In the genomic region with DNA sequence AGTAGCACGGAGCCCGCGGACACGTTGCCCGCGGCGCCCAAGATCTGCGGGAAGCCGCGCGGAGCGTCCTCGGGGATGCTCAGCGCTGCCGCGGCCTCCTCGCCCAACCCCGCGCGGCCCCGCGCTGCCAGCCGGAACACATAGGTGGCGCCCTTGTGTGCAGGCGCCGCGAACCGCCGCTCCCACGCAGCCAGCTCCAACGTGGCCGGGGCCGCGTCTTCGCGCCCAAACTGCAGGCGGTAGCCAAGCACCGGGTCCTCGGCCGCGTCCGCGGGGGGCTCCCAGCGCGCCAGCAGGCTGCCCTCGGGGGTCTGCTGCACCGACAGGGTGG, we compare ENCODE assay signal across 9 mouse cellular contexts. TPM values are rescaled to one million over a fixed set of nuclear protein-coding genes. Genes with fewer than 3 reads are reported as not detected.
DNase-seq lines count a peak whose midpoint lies in the region; ATAC-seq and TF ChIP-seq lines count a peak whose summit lies in the region.
"Had no signal": no experiment of that assay in that cellular context is flagged by ENCODE, and none has a peak within 500 bp of the region (broad histone marks: within the 10 kb centered on the region; RNA-seq: fewer than 3 reads in every experiment).

No protein-coding gene starts in this region.

- H3K27me3 ChIP-seq in heart, adult 2 months (ENCODE audit: control insufficient read depth, insufficient read depth, low read length) = no peaks in the 10 kb centered on the region
- no peaks in the 10 kb centered on the region for H3K27me3 ChIP-seq in limb, embryonic 14.5 days (ENCODE audit: control insufficient read depth, insufficient read depth, low read length)
- H3K27me3 ChIP-seq in midbrain, embryonic 15.5 days (replicated peaks) = no peaks in the 10 kb centered on the region

- no peak for TF ChIP-seq EP300 in heart, adult 2 months (IDR thresholded peaks at IDR 0.05; ENCODE audit: insufficient read depth, low read depth, low read length)

- no peak overlapping the region for H3K27ac ChIP-seq in heart, adult 2 months
- peak overlapping the region; percentile 52 for H3K27ac ChIP-seq in limb, embryonic 14.5 days (replicated peaks; ENCODE audit: low read depth, low read length)
- H3K27ac ChIP-seq in midbrain, embryonic 15.5 days = peak overlapping the region; percentile 61; the same call in 1 of the 2 replicates
- H3K27ac ChIP-seq: macrophage had no signal

- intact Hi-C loops in heart, adult 2 months (cut with DNase I) = no loop called here

- peak overlapping the region; percentile 74 for H3K4me2 ChIP-seq in limb, embryonic 14.5 days (replicated peaks; ENCODE audit: low read depth, low read length, severe bottlenecking)
- peak overlapping the region; percentile 48 for H3K4me2 ChIP-seq in midbrain, embryonic 15.5 days

- peak overlapping the region; percentile 49 for H3K4me3 ChIP-seq in heart, adult 2 months
- peak overlapping the region; percentile 52 for H3K4me3 ChIP-seq in limb, embryonic 14.5 days (replicated peaks; ENCODE audit: low read length)
- H3K4me3 ChIP-seq in midbrain, embryonic 15.5 days = peak overlapping the region; percentile 19

- peak; percentile 86 for ATAC-seq in limb, embryonic 14.5 days (ENCODE audit: low FRiP score, low read depth)
- ATAC-seq in midbrain, embryonic 15.5 days (replicated peaks) = peak; percentile 77
- ATAC-seq in erythroid progenitor cell, adult 5-6 weeks (replicated peaks; ENCODE audit: low FRiP score, poor library complexity, severe bottlenecking) = no peak

- TF ChIP-seq POLR2A in heart, adult 2 months (IDR thresholded peaks at IDR 0.05; ENCODE audit: insufficient read depth, low read depth, low read length) = no peak
- no peak for TF ChIP-seq POLR2A in limb, embryonic 14.5 days (IDR thresholded peaks at IDR 0.05; ENCODE audit: borderline replicate concordance, extremely low read depth, insufficient read depth, insufficient read length)

- H3K9me3 ChIP-seq in limb, embryonic 14.5 days (ENCODE audit: control insufficient read depth, low read length) = no peaks in the 10 kb centered on the region
- no peaks in the 10 kb centered on the region for H3K9me3 ChIP-seq in midbrain, embryonic 15.5 days

- no peaks in the 10 kb centered on the region for H3K36me3 ChIP-seq in heart, adult 2 months (ENCODE audit: control insufficient read depth, insufficient read depth, low read length)
- H3K36me3 ChIP-seq in limb, embryonic 14.5 days (ENCODE audit: control insufficient read depth, insufficient read depth, low read length) = peaks cover 71% of the 10 kb centered on the region
- peaks cover 68% of the 10 kb centered on the region for H3K36me3 ChIP-seq in midbrain, embryonic 15.5 days (replicated peaks)

- WGBS in heart, adult 2 months = 5% methylated on average over 45 of the region's 47 CpGs
- WGBS in limb, embryonic 14.5 days = under 1% methylated on average over 25 of the region's 47 CpGs
- under 1% methylated on average over 47 of the region's 47 CpGs for WGBS in midbrain, embryonic 15.5 days

- H3K4me1 ChIP-seq in heart, adult 2 months (ENCODE audit: control insufficient read depth, insufficient read depth, low read length) = peaks cover 1% of the 10 kb centered on the region; the same call in 1 of the 2 replicates
- peaks cover 6% of the 10 kb centered on the region; the same call in 1 of the 2 replicates for H3K4me1 ChIP-seq in limb, embryonic 14.5 days (ENCODE audit: control insufficient read depth, insufficient read depth, low read length)
- peaks cover 15% of the 10 kb centered on the region for H3K4me1 ChIP-seq in midbrain, embryonic 15.5 days

- peak; percentile 99 for TF ChIP-seq CTCF in heart, adult 2 months (IDR thresholded peaks at IDR 0.05)

- peak; percentile 90 to 92 for DNase-seq in adrenal gland, postnatal 36 days
- DNase-seq in embryo, embryonic 11.5 days (ENCODE audit: low read depth, low spot score) = peak; percentile 65
- DNase-seq in heart, adult 2 months = peak; percentile 84 to 91
- peak; percentile 81 for DNase-seq in kidney, adult 18-20 months
- DNase-seq in limb, embryonic 14.5 days (ENCODE audit: low spot score) = peak; percentile 47
- DNase-seq in spleen, adult 12 weeks (ENCODE audit: low spot score) = peak; percentile 63

- peak overlapping the region; percentile 75 for H3K9ac ChIP-seq in heart, adult 2 months (ENCODE audit: low read depth, low read length)
- peak overlapping the region; percentile 59 for H3K9ac ChIP-seq in limb, embryonic 14.5 days (ENCODE audit: low read depth, low read length, severe bottlenecking)
- H3K9ac ChIP-seq in midbrain, embryonic 15.5 days = peak overlapping the region; percentile 37

- H3K79me2 ChIP-seq in heart, adult 2 months (replicated peaks; ENCODE audit: control insufficient read depth, insufficient read depth, low read length) = no peaks in the 10 kb centered on the region

RNA-seq across cellular contexts. Expression of a gene that starts 50.7 kb away (rescaled TPM):
- 100 to 1,000 TPM; 157 to 172 TPM for total RNA-seq in adrenal gland, postnatal 36 days (2021)
- total RNA-seq in heart, adult 2 months (2021) = 10 to 100 TPM; 41.7 to 47.5 TPM
- 86.8 and 91.1 TPM in 2 replicates for polyA plus RNA-seq in heart, adult 2 months (2012; rRNA removed)
- polyA plus RNA-seq in limb, embryonic 14.5 days (2012; rRNA removed) = 483 and 667 TPM in 2 replicates
- polyA plus RNA-seq in limb, embryonic 14.5 days (2014; fragmentation: Nextera tagmentation; extraction: Ambion mirVana) = 116 and 131 TPM in 2 replicates
- 339 and 349 TPM in 2 replicates for polyA plus RNA-seq in midbrain, embryonic 15.5 days (2015; fragmentation: Nextera tagmentation; extraction: Ambion mirVana)
- total RNA-seq in erythroid progenitor cell, adult 5-6 weeks (2015; ENCODE audit: low replicate concordance) = 7.9 and 10.9 TPM in 2 replicates
- total RNA-seq in erythroid progenitor cell, adult 5-6 weeks (2017; ENCODE audit: low replicate concordance) = 2.1 and 4.7 TPM in 2 replicates
